Mouse (Mus musculus): ENCODE results near the gene Gm28557. TPM values are rescaled to one million over a fixed set of nuclear protein-coding genes. Genes with fewer than 3 reads are reported as not detected.
"Not testable (repeated sequence)": the region's sequence is repeated elsewhere in the genome, so short reads cannot be mapped to it uniquely, and the experiment has no call there.

Gm28557 gene
- 3.4 and 4.2 TPM in 2 replicates for total RNA-seq (2021)
- long read RNA-seq, experiment 1, partial matches to known transcripts, result 2 of 6 reads
- long read RNA-seq, experiment 1, other reads (novel, unspliced or antisense), result 3 of 6 reads
- long read RNA-seq, experiment 2, partial matches to known transcripts, result 0 of 5 reads
- long read RNA-seq, experiment 2, other reads (novel, unspliced or antisense), result 2 of 5 reads

DNA sequence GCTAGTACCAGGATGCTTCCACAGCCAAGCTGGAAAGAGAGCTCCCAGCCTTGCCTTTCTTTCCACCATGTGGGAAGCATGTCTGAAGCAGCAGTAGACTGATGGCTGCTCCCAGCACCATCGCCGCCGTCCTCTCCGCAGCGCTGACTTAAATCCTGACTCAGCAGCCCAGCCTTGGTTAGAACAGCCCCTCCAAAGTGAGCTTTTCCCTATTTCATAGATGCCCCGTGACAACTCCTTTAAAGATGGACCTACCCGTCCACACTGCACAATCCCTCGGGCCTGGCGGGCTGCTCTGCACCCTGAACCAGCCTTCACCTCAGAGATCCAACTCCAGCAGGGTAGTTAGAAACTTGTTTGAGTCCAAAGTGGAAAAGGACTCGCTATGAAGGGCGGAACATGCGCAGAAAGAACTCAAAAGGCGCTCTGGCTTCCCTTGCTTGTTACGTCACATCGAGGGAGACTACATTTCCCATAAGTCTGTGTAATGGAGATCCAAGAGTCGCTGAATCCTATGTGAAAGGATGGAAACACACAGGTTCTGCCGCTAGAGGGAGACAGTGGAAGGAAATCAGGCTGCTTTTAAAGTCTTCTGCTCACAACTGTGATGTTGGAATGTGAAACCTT lies at the start of gene Gm28557:
Gm28557 (minus strand) TSS at position 411 of the 627 bp plus-strand sequence.
- DNase-seq, result peak; percentile 92

DNA sequence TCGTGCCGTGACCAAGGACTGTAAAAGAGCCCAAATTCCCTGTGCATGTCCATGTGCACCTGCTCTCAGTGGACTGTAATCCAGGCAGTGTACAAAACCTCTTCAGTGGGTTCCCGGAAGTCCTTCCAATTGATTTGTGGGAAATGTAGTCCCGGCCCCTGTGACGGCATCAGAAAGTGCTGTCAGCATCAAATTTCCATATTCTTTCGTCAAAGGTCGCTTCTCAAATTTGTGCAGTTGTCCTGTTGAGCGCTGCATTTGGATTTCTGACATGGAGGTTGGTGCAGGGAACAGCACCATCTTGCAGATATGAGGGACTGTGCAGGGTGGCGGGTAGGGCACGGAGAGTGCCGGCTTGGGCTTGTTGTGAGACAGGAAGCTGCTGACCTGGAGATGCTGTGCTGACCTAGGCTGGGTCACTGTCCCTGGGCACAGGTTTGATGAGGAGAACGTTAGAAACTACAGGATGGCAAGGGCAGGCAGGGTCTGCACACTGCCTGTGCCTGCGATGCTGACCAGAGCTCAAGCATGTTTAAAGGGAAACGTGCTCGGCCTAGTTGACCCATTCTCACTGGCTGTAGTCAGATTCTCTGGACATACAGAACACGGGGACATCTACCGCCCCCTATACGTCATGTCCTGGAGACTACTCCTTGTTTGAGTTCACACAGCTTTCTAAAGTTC lies 19.8 kb upstream of the Gm28557 start:
- DNase-seq, result peak; percentile 89

DNA sequence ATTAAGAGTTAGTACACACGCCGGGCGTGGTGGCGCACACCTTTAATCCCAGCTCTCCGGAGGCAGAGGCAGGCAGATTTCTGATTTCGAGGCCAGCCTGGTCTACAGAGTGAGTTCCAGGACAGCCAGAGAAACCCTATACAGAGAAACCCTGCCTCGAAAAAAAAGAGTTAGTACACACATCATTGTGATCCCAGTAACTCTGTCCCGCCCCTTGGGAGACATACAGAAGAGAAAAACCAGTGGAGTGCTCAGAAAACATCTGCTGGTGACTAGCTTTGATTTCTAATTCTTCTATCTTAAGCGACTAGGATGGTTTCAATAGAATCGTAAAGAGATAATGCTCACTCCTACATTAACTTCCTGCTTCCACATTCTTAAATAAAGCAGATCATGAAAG lies 19.1 kb upstream of the Gm28557 start:
- not testable (repeated sequence) for DNase-seq

DNA sequence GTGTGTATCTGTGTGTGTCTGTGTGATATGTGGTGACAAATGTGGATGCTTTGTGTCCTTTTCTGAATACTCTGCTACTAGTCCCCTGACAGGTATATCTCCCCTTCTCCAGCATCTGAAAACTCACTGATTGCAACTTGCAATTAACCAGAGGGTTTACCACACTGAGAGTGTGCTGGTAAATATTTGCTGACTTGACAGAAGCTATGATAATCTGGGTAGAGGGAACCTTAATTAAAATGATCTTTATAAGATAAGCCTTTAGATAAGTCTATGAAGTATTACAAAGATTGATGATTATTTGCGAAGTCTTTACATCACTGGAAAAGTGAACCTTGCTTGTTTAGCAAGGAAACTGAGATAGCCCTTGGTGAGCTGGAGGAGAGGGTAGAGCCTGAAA lies 16.1 kb upstream of the Gm28557 start:
- no peak for DNase-seq

DNA sequence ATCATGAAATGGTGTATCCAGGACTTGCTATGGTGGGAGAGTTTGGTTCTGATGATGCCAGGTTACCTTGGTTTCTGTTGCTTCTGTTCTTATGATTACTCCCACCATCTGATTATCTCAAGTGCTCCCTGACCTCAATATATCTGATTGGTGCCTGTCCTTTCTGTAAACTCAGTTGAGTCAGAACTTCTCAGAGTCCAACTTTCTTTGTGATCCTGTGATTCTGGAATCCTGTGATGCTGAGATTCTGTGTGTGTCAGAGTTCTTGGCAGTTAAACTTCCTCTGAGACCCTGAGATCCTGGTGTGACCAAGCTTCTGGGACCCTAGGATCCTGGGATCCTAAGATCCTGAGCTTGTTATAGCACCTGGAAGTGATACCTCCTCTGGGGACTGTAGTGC lies 13.0 kb upstream of the Gm28557 start, which contains the start of gene Zfp759:
Zfp759 (plus strand) TSS at position 301 of the 400 bp plus-strand sequence.
- not testable (repeated sequence) for DNase-seq

DNA sequence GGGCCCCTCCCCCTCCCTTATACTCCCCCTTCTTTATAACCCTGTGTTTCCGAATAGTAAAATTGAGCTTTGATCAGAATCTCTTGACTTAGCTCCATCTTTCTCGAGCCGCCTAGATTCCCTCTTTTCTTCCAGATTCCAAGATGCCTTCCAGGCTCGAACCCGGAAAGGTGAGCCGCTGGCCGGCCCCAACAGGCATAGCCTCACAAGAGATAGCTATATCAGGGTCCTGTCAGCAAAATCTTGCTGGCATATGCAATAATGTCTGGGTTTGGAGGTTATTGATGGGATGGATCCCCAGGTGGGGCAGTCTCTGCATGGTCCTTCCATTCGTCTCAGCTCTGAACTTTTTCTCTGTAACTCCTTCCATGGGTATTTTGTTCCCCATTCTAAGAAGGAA lies 7.8 kb upstream of the Gm28557 start, which contains the start of gene Rslcan18:
Rslcan18 (minus strand) TSS at position 101 of the 400 bp plus-strand sequence.
- DNase-seq, result not testable (repeated sequence)

DNA sequence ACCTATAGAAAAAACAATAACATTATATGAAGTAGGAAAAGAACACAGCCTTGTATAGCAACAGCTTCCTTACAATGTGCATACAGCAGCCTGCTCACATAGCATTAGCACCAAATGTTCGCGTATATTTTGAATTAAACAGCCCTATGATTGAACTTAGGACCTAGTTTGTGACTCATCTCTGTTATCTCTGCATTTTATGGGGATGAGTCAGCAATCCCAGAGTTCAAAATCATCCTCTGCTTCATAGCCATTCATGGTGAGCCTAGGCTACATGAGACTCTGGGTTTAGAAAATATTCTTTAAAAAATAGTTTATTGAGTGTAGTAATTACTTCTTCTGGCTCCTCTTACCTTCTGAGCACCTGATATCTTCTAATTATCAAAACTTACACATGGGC lies 4.9 kb upstream of the Gm28557 start:
- DNase-seq, result no peak

DNA sequence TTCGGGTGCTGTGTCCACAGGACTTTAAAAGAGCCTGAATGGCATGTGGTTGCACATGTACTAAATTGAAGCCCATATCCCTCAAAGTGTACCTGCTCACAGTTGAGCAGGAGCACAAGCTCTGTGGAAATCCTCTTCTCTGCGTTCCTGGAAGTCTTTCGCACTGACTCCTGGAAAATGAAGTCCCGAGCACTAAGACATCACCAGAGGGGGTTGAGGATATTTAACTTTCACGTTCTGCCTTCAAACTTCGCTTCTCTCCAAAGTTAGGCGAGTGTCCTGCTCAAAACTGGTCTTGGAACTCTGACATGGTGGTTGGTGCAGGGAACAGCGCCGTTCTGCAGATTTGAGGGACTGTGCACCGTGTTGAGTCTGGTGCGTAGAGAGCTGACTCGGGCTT lies 3.7 kb upstream of the Gm28557 start:
- DNase-seq, result peak; percentile 21

DNA sequence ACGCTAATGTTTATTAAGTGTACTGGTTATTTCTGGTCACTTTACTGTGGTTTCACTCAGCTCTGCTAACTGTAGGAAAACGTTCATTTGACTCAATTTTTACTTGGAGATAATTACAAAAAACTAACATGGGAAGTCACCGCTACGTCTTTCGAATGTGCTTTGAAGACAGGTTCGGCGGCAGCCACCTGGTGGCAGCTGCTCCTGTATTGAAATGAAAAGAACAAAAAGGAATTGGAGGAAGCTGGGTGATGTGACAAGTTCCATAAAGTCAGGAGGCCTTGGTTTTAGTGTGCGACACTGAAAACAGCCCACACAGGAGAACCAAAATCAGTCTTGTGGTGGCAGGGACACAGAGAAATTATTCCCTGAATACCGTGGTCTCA lies 410 bp upstream of the Gm28557 start:
- no peak for DNase-seq

DNA sequence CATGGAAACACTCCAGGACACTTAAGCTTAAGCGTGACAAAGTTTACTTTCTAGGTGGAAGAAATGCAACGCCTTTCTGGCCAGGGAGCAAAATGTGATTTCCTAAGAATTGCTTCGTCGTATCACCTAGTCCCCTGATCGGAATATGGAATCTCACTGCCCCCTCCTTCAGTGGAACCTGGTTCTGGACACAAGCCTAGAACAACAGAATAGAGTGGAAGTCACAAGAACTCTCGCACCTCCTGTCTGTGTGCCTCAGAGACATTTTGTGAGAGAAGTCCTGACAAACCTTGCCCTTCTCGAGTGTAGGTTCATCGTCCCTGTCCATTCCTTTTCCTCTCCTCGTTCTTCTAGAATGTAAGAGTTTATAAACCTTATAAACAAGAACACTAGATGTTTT lies 723 bp downstream of the Gm28557 start:
- peak; percentile 6 for DNase-seq

DNA sequence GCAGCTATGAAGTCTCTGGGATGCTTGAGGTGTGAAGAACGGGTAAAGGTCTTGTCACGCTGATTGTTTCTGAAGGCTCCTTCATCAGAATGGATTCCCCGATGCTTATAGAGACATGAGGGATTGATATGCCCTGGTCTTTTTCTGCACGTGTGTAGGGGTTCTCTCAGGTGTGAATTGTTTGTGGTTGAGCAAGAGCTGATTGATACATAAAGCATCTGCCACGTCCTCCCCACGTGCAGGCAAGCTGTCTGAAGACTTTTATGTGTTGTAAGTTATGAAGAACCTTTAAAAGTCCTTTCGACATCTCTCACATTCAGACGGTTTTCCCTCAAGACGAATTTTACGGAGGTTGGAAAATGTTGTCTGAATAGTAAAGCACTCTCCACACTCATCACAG lies 10.5 kb downstream of the Gm28557 start, which contains the start of gene Zfp708:
Zfp708 (minus strand) TSS at position 101 of the 400 bp plus-strand sequence.
- no peak for DNase-seq

DNA sequence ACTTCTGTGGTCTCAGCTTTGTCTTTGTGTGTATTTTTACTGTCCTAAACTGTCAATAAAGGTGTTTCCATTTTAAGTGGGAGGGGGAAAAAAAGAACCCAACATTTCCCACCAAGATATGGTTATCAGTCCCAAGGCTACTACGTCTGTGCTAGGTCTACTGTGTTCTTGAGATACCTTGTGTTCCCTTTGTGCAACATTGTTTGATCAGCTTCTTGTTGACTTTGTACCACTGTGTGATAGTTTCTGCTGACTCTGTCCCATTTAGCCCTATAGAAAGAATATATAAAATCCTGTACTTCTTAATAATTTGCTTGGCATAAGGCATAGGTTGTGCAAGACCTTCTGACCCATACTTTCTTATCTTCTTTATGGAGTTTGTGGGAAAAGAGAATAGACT lies 18.2 kb downstream of the Gm28557 start:
- DNase-seq, result no peak

DNA sequence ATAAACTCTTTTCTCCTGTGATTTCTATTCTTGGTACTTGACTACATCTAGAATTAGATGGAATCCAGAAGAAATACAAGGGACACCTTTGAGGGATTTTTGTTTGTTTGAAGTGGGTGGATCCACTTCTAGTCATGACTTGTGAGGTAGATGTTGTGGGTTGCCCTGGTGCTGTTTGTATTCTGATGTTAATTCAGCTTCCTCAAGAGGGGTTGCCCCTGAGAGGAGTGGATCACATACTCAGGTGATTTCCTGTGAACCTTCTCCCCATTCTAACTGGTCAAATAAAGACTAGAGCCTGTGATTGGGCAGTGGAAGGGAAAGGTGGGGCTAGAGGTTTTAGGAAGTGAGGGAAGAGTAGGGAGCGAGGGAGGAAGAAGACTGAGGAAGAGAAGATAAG lies 26.5 kb downstream of the Gm28557 start:
- no peak for DNase-seq

DNA sequence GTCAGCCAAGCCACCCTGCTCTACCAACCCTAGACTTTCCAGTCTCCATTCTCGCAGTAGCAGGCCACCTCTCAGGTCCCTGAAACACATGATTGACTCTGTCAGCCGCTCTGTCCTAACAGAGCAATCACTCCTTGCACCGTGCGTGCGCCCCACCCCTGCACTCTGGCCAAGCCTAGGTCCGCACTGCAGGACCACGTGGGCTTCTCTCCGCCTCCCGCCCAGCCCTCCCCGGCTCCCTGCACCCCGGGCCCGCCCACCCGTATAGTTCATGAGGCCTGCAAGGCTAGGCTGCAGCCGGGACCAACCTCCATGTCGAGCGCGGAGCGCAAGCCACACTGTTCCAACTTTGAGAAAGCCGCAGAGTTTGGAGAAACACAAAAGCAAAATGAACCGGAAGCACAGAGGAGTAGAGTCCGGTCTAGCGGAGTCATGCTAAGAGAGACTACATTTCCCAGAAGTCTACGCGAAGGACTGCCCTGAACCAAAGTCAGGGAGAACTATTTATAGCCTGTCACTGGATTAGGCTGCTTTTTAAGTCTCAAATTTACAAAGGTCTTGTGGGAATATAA lies 27.2 kb downstream of the Gm28557 start:
- peak; percentile 90 for DNase-seq

DNA sequence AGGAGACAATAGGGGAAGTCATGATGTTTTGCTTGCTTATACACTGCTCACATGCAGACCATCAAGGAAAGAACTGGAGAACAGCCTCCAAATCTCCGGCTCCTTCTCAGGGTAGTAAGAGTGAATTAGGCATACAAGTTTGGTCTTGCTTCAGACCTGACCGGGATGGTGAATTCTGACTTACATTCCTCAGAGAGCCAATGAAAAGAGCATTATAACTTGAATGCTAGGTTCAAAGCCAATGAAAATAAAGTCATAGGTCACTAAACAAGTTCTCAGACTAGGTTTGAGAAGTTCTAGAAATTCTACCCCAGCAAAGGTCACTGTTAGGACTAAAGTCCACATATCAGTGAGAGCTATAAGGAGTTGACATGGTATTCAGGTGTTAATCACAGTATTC lies 31.2 kb downstream of the Gm28557 start:
- DNase-seq, result no peak

DNA sequence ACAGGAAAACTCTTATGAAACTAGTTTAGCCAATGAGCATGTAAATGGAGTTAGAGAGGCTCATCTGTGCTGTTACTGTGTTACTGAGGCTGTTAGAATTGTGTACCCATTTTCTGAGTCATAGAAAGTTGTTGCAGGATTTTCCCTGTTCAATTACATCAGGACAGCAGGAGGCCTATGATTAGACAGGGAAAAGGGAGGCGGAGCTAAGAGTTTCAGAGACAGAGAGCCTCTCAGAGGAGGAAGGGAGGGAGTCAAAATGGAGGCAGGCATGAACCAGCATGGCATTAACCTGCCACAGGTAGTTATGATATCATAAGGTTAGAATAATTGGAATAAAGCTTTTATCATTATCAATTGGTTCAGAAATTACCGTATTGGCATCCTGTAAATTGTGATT lies 35.6 kb downstream of the Gm28557 start:
- no peak for DNase-seq

DNA sequence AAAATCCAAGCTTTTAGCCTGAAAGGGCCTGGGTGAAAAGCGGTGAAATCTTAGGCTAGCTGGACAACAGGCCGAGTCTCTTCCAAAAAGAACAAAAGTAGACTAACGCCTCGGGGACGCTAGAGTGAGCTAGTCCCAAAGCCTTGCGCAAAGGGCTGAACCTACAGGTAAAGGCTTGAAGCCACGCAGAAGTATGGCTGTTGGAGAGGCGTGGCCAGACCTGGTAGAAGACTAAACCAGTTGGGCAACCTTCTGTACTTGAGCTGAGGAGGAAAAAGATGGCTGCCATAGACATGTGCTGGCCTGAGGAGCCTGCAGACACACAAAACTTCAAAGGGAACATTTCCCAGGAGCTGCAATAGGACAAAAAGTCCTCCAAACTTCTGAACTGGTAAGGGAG lies 43.0 kb downstream of the Gm28557 start:
- DNase-seq, result no peak

DNA sequence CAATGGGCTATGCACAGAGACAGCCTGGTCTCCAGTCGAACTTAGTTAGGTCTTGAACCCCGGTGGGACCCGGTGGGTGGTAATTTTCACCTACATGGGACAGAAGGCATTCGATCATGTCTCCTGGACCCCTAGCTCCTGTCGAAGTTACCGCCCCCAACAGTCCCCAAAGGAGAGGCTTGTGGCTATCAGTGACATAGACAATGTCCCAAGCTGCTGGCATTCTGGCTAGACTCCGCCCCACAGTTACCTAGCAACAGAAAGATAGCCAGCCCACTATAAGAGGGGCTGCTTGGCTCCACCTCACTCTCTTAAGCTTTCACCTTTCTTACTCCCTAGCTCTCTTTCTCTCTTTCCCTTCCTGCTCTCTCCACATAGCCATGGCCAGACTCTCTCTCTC lies 46.0 kb downstream of the Gm28557 start:
- no peak for DNase-seq

DNA sequence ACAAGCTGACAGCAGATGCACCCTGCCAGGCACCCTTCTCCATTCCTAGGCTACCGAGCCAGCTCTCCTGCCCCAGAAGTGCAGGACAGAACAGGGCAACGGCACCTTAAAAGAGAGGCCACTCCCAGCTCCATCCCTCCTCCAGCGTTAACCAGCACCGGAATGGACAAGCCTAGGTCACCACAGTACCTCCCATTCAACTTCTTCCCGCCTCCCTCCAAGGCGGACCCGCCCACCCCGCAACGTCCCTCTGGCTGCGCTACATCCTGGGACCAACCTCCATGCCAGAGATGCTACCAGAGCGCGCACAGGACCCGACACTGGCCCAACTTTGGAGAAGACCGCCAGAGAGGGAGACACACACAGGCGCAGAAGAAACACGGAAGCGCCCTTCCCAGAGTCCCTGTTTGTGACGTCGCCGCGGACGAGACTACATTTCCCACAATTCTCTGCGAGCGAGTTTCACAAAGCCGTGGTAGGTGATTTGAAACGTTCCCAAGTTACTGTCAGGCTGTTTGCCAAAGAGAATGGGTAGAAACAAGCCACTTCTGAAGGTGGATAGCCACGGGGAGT lies 47.5 kb downstream of the Gm28557 start, which contains the start of gene Zfp712:
Zfp712 (minus strand) TSS at position 385 of the 573 bp plus-strand sequence.
- DNase-seq, result peak; percentile 93

DNA sequence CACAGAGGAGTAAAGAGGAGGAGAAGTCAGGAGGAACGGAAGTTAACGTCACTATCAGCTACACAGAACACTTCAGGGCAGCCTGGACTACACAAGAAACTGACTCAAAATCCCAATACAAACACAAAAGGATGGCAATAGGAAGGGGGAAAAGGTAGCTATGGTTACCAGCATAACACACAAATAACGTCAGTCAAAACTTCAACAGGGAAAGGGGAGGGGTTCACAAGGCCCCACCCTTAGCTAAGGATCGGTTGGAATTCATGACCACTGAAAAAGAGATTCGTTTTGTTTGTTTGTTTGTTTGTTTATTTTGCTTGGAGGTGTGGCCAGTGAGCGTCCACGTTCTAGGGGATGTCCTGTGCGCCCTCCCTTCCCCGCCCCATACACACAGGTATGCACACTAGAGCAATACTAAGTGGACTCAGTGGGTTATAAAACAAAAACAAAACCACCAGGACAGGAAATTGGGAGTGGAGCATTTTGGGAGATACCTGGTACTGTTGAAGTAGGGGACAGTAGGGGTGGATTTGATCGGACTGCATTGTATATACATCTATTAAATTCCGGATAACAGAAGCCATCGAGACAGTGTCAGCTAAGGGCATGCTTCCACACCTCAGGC lies 48.1 kb downstream of the Gm28557 start:
- DNase-seq, result no peak
